Mouse (Mus musculus): ENCODE data around the gene Desi1.

Desi1 gene

GRCm38 (mm10) chr15:82033762-82034161 is at the start of gene Desi1:
Gene Desi1, minus strand, starts transcription at chr15:82033862.
- DNase-seq (ENCODE audit: low spot score) = no peak

GRCm38 (mm10) chr15:82081161-82081560 is 47.5 kb upstream of the Desi1 start:
- no peak for DNase-seq (ENCODE audit: low spot score)

GRCm38 (mm10) chr15:82079883-82080282 is 46.2 kb upstream of the Desi1 start:
- no peak for DNase-seq (ENCODE audit: low spot score)

GRCm38 (mm10) chr15:82073490-82073889 is 39.8 kb upstream of the Desi1 start:
- DNase-seq (ENCODE audit: low spot score) = no peak

- DNase-seq (ENCODE audit: low spot score) = no peak
These were observed 38.3 kb upstream of the Desi1 start for GRCm38 (mm10) chr15:82071816-82072469.

GRCm38 (mm10) chr15:82069898-82070297 is 36.2 kb upstream of the Desi1 start, which contains the start of gene Mei1:
Gene Mei1, plus strand, starts transcription at chr15:82069996.
- DNase-seq (ENCODE audit: low spot score) = no peak

- DNase-seq (ENCODE audit: low spot score) = peak; percentile 43
These were observed 31.8 kb upstream of the Desi1 start for GRCm38 (mm10) chr15:82065511-82065910.

- no peak for DNase-seq (ENCODE audit: low spot score)
These were observed 30.2 kb upstream of the Desi1 start for GRCm38 (mm10) chr15:82063909-82064308.

- no peak for DNase-seq (ENCODE audit: low spot score)
These were observed 25.1 kb upstream of the Desi1 start, which contains the start of gene 4930407I10Rik for GRCm38 (mm10) chr15:82058719-82059201. Gene 4930407I10Rik, plus strand, starts transcription at chr15:82059151.

- DNase-seq (ENCODE audit: low spot score) = no peak
These were observed 18.9 kb upstream of the Desi1 start for GRCm38 (mm10) chr15:82052544-82052943.

- peak; percentile 70 for DNase-seq (ENCODE audit: low spot score)
These were observed 13.6 kb upstream of the Desi1 start, which contains the start of gene Snu13 for GRCm38 (mm10) chr15:82047080-82047883. Gene Snu13, minus strand, starts transcription at chr15:82047598.

- DNase-seq (ENCODE audit: low spot score) = no peak
These were observed 12.7 kb upstream of the Desi1 start for GRCm38 (mm10) chr15:82046246-82046891.

GRCm38 (mm10) chr15:82044166-82044784 is 10.6 kb upstream of the Desi1 start:
- DNase-seq (ENCODE audit: low spot score) = no peak

- DNase-seq (ENCODE audit: low spot score) = no peak
These were observed 7.0 kb upstream of the Desi1 start for GRCm38 (mm10) chr15:82040650-82041049.

GRCm38 (mm10) chr15:82035904-82036689 is 2.4 kb upstream of the Desi1 start:
- DNase-seq (ENCODE audit: low spot score) = no peak

- DNase-seq (ENCODE audit: low spot score) = no peak
These were observed 1.3 kb downstream of the Desi1 start for GRCm38 (mm10) chr15:82032386-82032785.

- DNase-seq (ENCODE audit: low spot score) = no peak
These were observed 5.9 kb downstream of the Desi1 start for GRCm38 (mm10) chr15:82027726-82028125.

- no peak for DNase-seq (ENCODE audit: low spot score)
These were observed 6.4 kb downstream of the Desi1 start for GRCm38 (mm10) chr15:82027276-82027675.

GRCm38 (mm10) chr15:82023965-82024635 is 9.6 kb downstream of the Desi1 start:
- no peak for DNase-seq (ENCODE audit: low spot score)

- no peak for DNase-seq (ENCODE audit: low spot score)
These were observed 11.1 kb downstream of the Desi1 start for GRCm38 (mm10) chr15:82022535-82023088.

Data from ovary, postnatal 10 days (tissue).